In genomic region chr1:89580999-89581765, GRCm38 (mm10) we compare ENCODE assay signal across 9 mouse cellular contexts.
DNase-seq lines count a peak whose midpoint lies in the region; ATAC-seq lines count a peak whose summit lies in the region.
"Had no signal": no experiment of that assay in that cellular context is flagged by ENCODE, and none has a peak within 500 bp of the region (broad histone marks: within the 10 kb centered on the region; RNA-seq: fewer than 3 reads in every experiment).

No protein-coding gene starts in this region.

- H3K36me3 ChIP-seq in intestine, embryonic 14.5 days (ENCODE audit: control insufficient read depth, insufficient read depth, low read length) = no peaks in the 10 kb centered on the region
- no peaks in the 10 kb centered on the region for H3K36me3 ChIP-seq in liver, embryonic 11.5 days (ENCODE audit: control insufficient read depth, insufficient read depth, low read length)

- peak; percentile 52 to 55 for DNase-seq in lung, adult 18-20 months
- DNase-seq in lung, postnatal 25 days (ENCODE audit: low spot score) = no peak
- peak; percentile 73 to 74 for DNase-seq in cerebellum, postnatal 14 days
- peak; percentile 74 for DNase-seq in gastrocnemius, postnatal 10 days
- DNase-seq in intestine, embryonic 14.5 days (ENCODE audit: low spot score) = peak; percentile 79
- DNase-seq in liver, embryonic 11.5 days (ENCODE audit: low spot score) = peak; percentile 48
- DNase-seq in neural tube, embryonic 10.5 days (ENCODE audit: extremely low spot score, low spot score) = peak; percentile 68
- DNase-seq in urinary bladder, postnatal 36 days (ENCODE audit: low spot score in 2 of 2) = peak; percentile 50 to 56

- peak overlapping the region; percentile 60 for H3K4me3 ChIP-seq in intestine, embryonic 14.5 days (ENCODE audit: low read depth, low read length)
- H3K4me3 ChIP-seq in liver, embryonic 11.5 days (ENCODE audit: low read depth, low read length) = peak overlapping the region; percentile 65

- no peak overlapping the region for H3K27ac ChIP-seq in intestine, embryonic 14.5 days (ENCODE audit: low read depth)
- H3K27ac ChIP-seq in liver, embryonic 11.5 days (ENCODE audit: low read depth, low read length) = no peak overlapping the region

- H3K9me3 ChIP-seq in intestine, embryonic 14.5 days (ENCODE audit: control insufficient read depth, low read length) = no peaks in the 10 kb centered on the region
- H3K9me3 ChIP-seq in liver, embryonic 11.5 days (ENCODE audit: control insufficient read depth, low read length) = no peaks in the 10 kb centered on the region

- H3K9ac ChIP-seq in intestine, embryonic 14.5 days (ENCODE audit: low read length) = peak overlapping the region; percentile 51
- 0 out of 2 replicates have a peak overlapping the region, but pooled peaks have one; percentile 22 for H3K9ac ChIP-seq in liver, embryonic 11.5 days (ENCODE audit: low read depth, low read length)

- H3K4me2 ChIP-seq in intestine, embryonic 14.5 days (ENCODE audit: low read length) = peak overlapping the region; percentile 100
- peak overlapping the region; percentile 97 for H3K4me2 ChIP-seq in liver, embryonic 11.5 days

- H3K27me3 ChIP-seq in intestine, embryonic 14.5 days (replicated peaks; ENCODE audit: control insufficient read depth, insufficient read depth, low read length) = peaks cover 13% of the 10 kb centered on the region; the same call in 1 of the 2 replicates
- peaks cover 33% of the 10 kb centered on the region for H3K27me3 ChIP-seq in liver, embryonic 11.5 days (replicated peaks; ENCODE audit: control insufficient read depth, insufficient read depth, low read length)
- H3K27me3 ChIP-seq: CH12.LX had no signal

- peaks cover 20% of the 10 kb centered on the region for H3K4me1 ChIP-seq in intestine, embryonic 14.5 days (replicated peaks; ENCODE audit: control insufficient read depth, insufficient read depth, low read length)
- peaks cover 21% of the 10 kb centered on the region for H3K4me1 ChIP-seq in liver, embryonic 11.5 days (replicated peaks; ENCODE audit: control insufficient read depth, insufficient read depth, low read length)

- ATAC-seq in intestine, embryonic 14.5 days (replicated peaks; ENCODE audit: low FRiP score, low TSS enrichment, low read depth) = peak; percentile 42; the same call in 1 of the 2 replicates
- peak; percentile 35; the same call in 1 of the 2 replicates for ATAC-seq in liver, embryonic 11.5 days (replicated peaks; ENCODE audit: low FRiP score)

- under 1% methylated on average over 95 of the region's 95 CpGs for WGBS in intestine, embryonic 14.5 days
- WGBS in liver, embryonic 11.5 days = under 1% methylated on average over 92 of the region's 95 CpGs
